ENCODE assay signal across 8 mouse cellular contexts in genomic region chr17:5252436-5252835, GRCm38 (mm10).
DNase-seq lines count a peak whose midpoint lies in the region; ATAC-seq and TF ChIP-seq lines count a peak whose summit lies in the region.

No protein-coding gene starts in this region.

- ATAC-seq in common myeloid progenitor, adult 5-6 weeks (replicated peaks; ENCODE audit: low read depth, poor library complexity, severe bottlenecking): peak; percentile 41; the same call in 1 of the 2 replicates
- peak; percentile 28; the same call in 1 of the 2 replicates for ATAC-seq in granulocyte monocyte progenitor cell, adult 5-6 weeks (replicated peaks; ENCODE audit: poor library complexity, severe bottlenecking)
- peak; percentile 58 for ATAC-seq in megakaryocyte-erythroid progenitor cell, adult 5-6 weeks (replicated peaks; ENCODE audit: low FRiP score, low TSS enrichment, poor library complexity, severe bottlenecking)
- ATAC-seq in stomach, postnatal 0 days (ENCODE audit: low FRiP score, low TSS enrichment): no peak

- no peaks in the 10 kb centered on the region; the same call in 1 of the 2 replicates for H3K4me1 ChIP-seq in stomach, postnatal 0 days (replicated peaks; ENCODE audit: control insufficient read depth, insufficient read depth)

- 24% methylated on average over 3 of the region's 3 CpGs for WGBS in stomach, postnatal 0 days

- no peaks in the 10 kb centered on the region for H3K36me3 ChIP-seq in stomach, postnatal 0 days (ENCODE audit: control insufficient read depth, insufficient read depth, low read length)

- TF ChIP-seq EP300 in stomach, postnatal 0 days (optimal IDR thresholded peaks at IDR 0.05): no peak

- no peak overlapping the region for H3K4me3 ChIP-seq in stomach, postnatal 0 days (ENCODE audit: low read depth, low read length)

- H3K4me2 ChIP-seq in stomach, postnatal 0 days (replicated peaks; ENCODE audit: low read depth): no peak overlapping the region

- H3K9me3 ChIP-seq in stomach, postnatal 0 days (ENCODE audit: control insufficient read depth, low read length): no peaks in the 10 kb centered on the region

- peak; percentile 63 for DNase-seq in heart, adult 8-10 months (ENCODE audit: low spot score)
- no peak for DNase-seq in heart, postnatal 25 days (ENCODE audit: low spot score)
- peak; percentile 73 for DNase-seq in ZHBTc4 (ENCODE audit: low read depth, low spot score)
- DNase-seq in layer of hippocampus, postnatal 36 days: peak; percentile 59 to 74
- DNase-seq in stomach, postnatal 0 days (ENCODE audit: low spot score): peak; percentile 83

- peak; percentile 90 for TF ChIP-seq CTCF in stomach, postnatal 0 days (IDR thresholded peaks at IDR 0.05; ENCODE audit: low read depth)

- intact Hi-C loops in heart, postnatal 25 days (cut with DNase I): loop anchor here (5.0 kb wide), 2 partner anchors 35 to 145 kb away; no protein-coding TSS in a partner anchor

- H3K9ac ChIP-seq in stomach, postnatal 0 days (ENCODE audit: low read length): no peak overlapping the region

- no peak overlapping the region for H3K27ac ChIP-seq in stomach, postnatal 0 days (replicated peaks)

- no peaks in the 10 kb centered on the region for H3K27me3 ChIP-seq in stomach, postnatal 0 days (ENCODE audit: control insufficient read depth, insufficient read depth, low read length)
